Mouse (Mus musculus) neural tube, embryonic 13.5 days (tissue): ENCODE measurements at regions not wholly inside any gene's neighbourhood (a gene's known extent, or its start where the extent isn't known, plus 50 kb on each side); places are given as distances from the start of the nearest gene placed in this dataset.

ENCODE experiments used
- ATAC-seq: fragments of 200-750 bp; cut with Nextera tagmentation; 2 replicates; pipeline ENCODE4 v1.8.0; 2017; ENCODE audit warnings: low read depth, mild to moderate bottlenecking, moderate TSS enrichment, moderate library complexity
- H3K27ac ChIP-seq: fragments of 300-500 bp; sonication (generic); replicated peaks from 2 replicates; pipeline ENCODE4 v1.5.1; 2015; ENCODE audit warnings: moderate library complexity, mild to moderate bottlenecking, inconsistent platforms
- H3K27me3 ChIP-seq: fragments of 300-500 bp; sonication (generic); 2 replicates; pipeline ENCODE4 v1.6.1; 2015; ENCODE audit warnings: mild to moderate bottlenecking, inconsistent platforms
- H3K36me3 ChIP-seq: fragments of 300-500 bp; sonication (generic); 2 replicates; pipeline ENCODE4 v1.6.1; 2015; ENCODE audit warnings: mild to moderate bottlenecking, inconsistent platforms
- H3K4me1 ChIP-seq: fragments of 300-500 bp; sonication (generic); replicated peaks from 2 replicates; pipeline ENCODE4 v1.6.1; 2015; ENCODE audit warnings: inconsistent platforms
- H3K4me2 ChIP-seq: fragments of 300-500 bp; sonication (generic); 2 replicates; pipeline ENCODE4 v1.6.1; 2015; ENCODE audit warnings: inconsistent platforms, mild to moderate bottlenecking, moderate library complexity
- H3K4me3 ChIP-seq: fragments of 300-500 bp; sonication (generic); 2 replicates; pipeline ENCODE4 v1.5.1; 2015; ENCODE audit warnings: mild to moderate bottlenecking, inconsistent platforms
- H3K9ac ChIP-seq: fragments of 300-500 bp; sonication (generic); 2 replicates; pipeline ENCODE4 v1.6.1; 2015; ENCODE audit warnings: moderate library complexity, mild to moderate bottlenecking, inconsistent platforms
- H3K9me3 ChIP-seq: fragments of 300-500 bp; sonication (generic); 2 replicates; pipeline ENCODE4 v1.6.1; 2016; ENCODE audit warnings: inconsistent platforms
- WGBS: fragments of 180-500 bp; shearing (Covaris S2); methylation state at CpG from one replicate; pipeline ENCODE4 v1.1.7; 2015; 5-methylcytosine and 5-hydroxymethylcytosine counted together

DNA sequence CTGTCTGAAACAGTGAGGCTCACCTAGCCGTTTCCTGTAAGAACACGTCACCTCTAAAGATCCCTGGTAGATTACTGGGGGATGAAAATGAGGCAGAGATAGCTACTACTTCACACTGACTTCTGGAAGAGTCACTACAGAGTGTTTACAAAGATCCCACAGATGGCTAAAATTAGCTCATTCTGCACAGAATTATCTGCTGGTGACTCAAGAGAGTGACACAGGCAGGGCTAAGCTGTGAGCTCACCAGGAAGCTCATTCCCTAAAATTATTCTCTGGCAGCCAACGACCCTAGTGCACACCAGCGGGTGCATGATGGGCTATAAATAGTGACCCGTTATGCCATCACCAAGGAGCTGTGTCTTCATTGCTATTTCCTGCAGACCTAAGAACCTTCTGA, 53.2 kb upstream of the Ddah1 start:
- no peak overlapping the region for H3K4me3 ChIP-seq
- no peak overlapping the region for H3K9ac ChIP-seq
- H3K36me3 ChIP-seq = no peaks in the 10 kb centered on the region
- no peaks in the 10 kb centered on the region for H3K27me3 ChIP-seq
- no peak overlapping the region for H3K4me2 ChIP-seq
- no peak for ATAC-seq
- H3K4me1 ChIP-seq = peaks cover 25% of the 10 kb centered on the region
- 68% methylated on average over 5 of the region's 5 CpGs for WGBS
- no peaks in the 10 kb centered on the region for H3K9me3 ChIP-seq
- no peak overlapping the region for H3K27ac ChIP-seq

DNA sequence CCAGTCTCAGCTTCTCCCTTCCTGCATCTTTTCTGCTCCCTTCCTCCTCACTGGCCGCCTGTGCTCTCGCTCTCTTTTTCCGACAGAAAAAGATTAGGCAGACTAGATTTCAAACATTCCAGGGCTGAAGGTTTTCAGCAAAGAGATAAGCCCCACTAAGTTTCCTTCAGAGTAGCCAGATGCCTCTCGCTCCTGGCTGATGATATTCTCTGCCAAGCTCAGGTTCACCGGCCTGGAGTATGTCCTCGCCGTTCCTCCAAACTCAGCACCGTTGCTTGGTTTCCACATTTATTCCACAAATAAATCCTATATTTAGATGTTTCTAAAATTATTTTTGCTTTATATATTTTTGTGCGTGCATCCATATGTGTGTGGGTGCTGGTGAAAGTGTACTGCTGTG, 54.3 kb upstream of the Ccn1 start:
- no peaks in the 10 kb centered on the region for H3K36me3 ChIP-seq
- no peak overlapping the region for H3K4me3 ChIP-seq
- no peaks in the 10 kb centered on the region for H3K9me3 ChIP-seq
- H3K4me1 ChIP-seq = peaks cover 25% of the 10 kb centered on the region
- no peak overlapping the region for H3K9ac ChIP-seq
- WGBS = 76% methylated on average over 9 of the region's 9 CpGs
- H3K4me2 ChIP-seq = no peak overlapping the region
- ATAC-seq = no peak
- H3K27me3 ChIP-seq = no peaks in the 10 kb centered on the region
- no peak overlapping the region for H3K27ac ChIP-seq

DNA sequence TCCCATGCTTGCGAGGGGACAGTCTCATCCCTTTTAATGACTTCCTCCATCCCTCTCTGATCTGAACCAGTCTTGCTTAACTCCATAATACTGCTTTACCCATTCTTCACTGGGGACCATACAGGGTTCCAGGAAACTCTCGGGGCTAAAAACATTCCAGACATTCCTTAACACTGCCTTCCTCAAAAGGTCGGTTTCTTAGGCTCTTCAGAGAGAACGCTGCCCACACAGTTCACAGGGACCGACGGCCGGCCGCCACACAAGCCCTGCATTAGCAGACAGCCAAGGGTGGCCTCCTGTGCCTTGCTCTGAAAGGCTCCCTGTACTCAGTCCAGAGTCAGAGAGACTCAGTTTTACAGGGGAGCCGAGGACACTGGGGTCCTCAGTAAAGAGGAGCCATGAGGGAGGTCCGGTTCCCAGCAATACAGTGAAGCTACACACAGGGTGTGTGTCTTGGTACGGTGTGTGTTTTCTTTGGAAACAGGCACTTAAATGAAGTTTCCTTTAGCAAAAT, 53.7 kb upstream of the Ccn1 start:
- WGBS = 9% methylated on average over 11 of the region's 11 CpGs

DNA sequence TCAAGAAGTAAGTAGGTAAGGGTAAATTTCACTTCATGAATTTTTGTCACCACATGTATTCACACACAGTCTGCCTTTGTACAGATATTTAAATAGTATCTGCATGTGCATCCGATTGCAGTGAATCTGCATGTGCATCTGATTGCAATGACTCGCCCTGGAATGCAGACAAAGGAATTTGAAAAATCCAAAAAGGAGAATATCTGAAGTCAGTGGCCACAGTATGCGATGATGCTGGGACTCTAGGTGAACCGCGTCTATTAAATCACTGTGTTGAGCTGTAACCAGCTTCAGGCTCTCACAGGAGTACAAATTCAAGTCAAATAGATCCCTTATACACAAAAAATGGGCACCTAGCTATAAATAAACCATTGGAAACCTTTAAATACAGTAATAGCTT, 53.0 kb upstream of the Ccn1 start:
- no peak overlapping the region for H3K4me3 ChIP-seq
- no peak overlapping the region for H3K27ac ChIP-seq
- no peak for ATAC-seq
- no peaks in the 10 kb centered on the region for H3K36me3 ChIP-seq
- H3K4me2 ChIP-seq = no peak overlapping the region
- peaks cover 25% of the 10 kb centered on the region for H3K4me1 ChIP-seq
- no peak overlapping the region for H3K9ac ChIP-seq
- H3K9me3 ChIP-seq = no peaks in the 10 kb centered on the region
- WGBS = 72% methylated on average over 5 of the region's 5 CpGs
- no peaks in the 10 kb centered on the region for H3K27me3 ChIP-seq

More for the DNA sequence above, 53.7 kb upstream of the Ccn1 start:
- 0 out of 2 replicates have a peak overlapping the region, but pooled peaks have one; percentile 1 for H3K27ac ChIP-seq
- no peak overlapping the region for H3K9ac ChIP-seq
- H3K4me2 ChIP-seq = 0 out of 2 replicates have a peak overlapping the region, but pooled peaks have one; percentile 13
- H3K36me3 ChIP-seq = no peaks in the 10 kb centered on the region
- peaks cover 25% of the 10 kb centered on the region for H3K4me1 ChIP-seq
- no peak overlapping the region for H3K4me3 ChIP-seq
- no peaks in the 10 kb centered on the region for H3K27me3 ChIP-seq
- peak; percentile 63 for ATAC-seq
- no peaks in the 10 kb centered on the region for H3K9me3 ChIP-seq

DNA sequence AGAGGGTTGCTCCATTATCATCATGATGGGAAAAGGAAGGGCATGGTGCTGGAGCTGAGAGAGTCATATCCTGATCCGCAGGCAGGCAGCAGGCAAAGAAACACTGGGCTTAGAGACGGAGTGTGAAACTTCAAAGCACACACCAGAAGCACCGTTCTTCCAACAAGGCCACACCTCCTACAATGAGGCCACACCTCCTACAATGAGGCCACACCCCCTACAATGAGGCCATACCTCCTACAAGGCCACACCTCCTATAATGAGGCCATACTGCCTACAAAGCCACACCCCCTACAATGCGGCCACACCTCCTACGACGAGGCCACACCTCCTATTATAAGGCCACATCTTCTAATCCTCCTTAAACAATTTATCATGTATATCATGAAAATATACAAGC, 52.2 kb upstream of the Ccn1 start:
- WGBS = 79% methylated on average over 6 of the region's 6 CpGs
- Histone ChIP-seq H3K27me3 (no peaks in the 10 kb centered on the region), H3K4me3 (no peak overlapping the region), H3K36me3 (no peaks in the 10 kb centered on the region), H3K4me2 (no peak overlapping the region), H3K4me1 (peaks cover 25% of the 10 kb centered on the region), H3K27ac (no peak overlapping the region), H3K9me3 (no peaks in the 10 kb centered on the region), H3K9ac (no peak overlapping the region)
- ATAC-seq = no peak
